ENCODE assay signal across 17 mouse cellular contexts in genomic region chr10:126113106-126113505, GRCm38 (mm10).
"Had no signal": no experiment of that assay in that cellular context is flagged by ENCODE, and none has a peak within 500 bp of the region (broad histone marks: within the 10 kb centered on the region; RNA-seq: fewer than 3 reads in every experiment).

No protein-coding gene starts in this region.

- H3K4me1 ChIP-seq: lung, embryonic 15.5 days; megakaryocyte, embryonic 14.5 days; midbrain, embryonic 13.5 days; midbrain, embryonic 15.5 days; neural tube, embryonic 12.5 days; stomach, embryonic 15.5 days had no signal

- H3K27ac ChIP-seq: lung, embryonic 15.5 days; macrophage; midbrain, embryonic 13.5 days; midbrain, embryonic 15.5 days; neural tube, embryonic 12.5 days; stomach, embryonic 15.5 days; stomach, postnatal 0 days had no signal

- H3K4me2 ChIP-seq: lung, embryonic 15.5 days; midbrain, embryonic 11.5 days; midbrain, embryonic 13.5 days; midbrain, embryonic 15.5 days; neural tube, embryonic 12.5 days; stomach, embryonic 15.5 days had no signal

- DNase-seq: lung, adult 2 months; lung, postnatal 14 days; lung, postnatal 36 days; right cerebral cortex, postnatal 14 days; thymus, adult 2 months; thymus, postnatal 25 days; thymus, postnatal 4 days had no signal

- ATAC-seq: lung, postnatal 0 days; midbrain, embryonic 13.5 days; midbrain, embryonic 15.5 days had no signal

- H3K9ac ChIP-seq: lung, embryonic 15.5 days; midbrain, embryonic 13.5 days; midbrain, embryonic 15.5 days; neural tube, embryonic 12.5 days; stomach, embryonic 15.5 days had no signal

- H3K4me3 ChIP-seq: lung, embryonic 15.5 days; megakaryocyte, embryonic 14.5 days; midbrain, embryonic 13.5 days; midbrain, embryonic 15.5 days; neural tube, embryonic 12.5 days; stomach, embryonic 15.5 days had no signal

- H3K9me3 ChIP-seq: lung, embryonic 15.5 days; midbrain, embryonic 13.5 days; midbrain, embryonic 15.5 days; neural tube, embryonic 12.5 days; stomach, embryonic 15.5 days had no signal

- H3K36me3 ChIP-seq: lung, embryonic 15.5 days; midbrain, embryonic 13.5 days; midbrain, embryonic 15.5 days; neural tube, embryonic 12.5 days; stomach, embryonic 15.5 days had no signal

- H3K27me3 ChIP-seq: lung, embryonic 15.5 days; megakaryocyte, embryonic 14.5 days; midbrain, embryonic 13.5 days; midbrain, embryonic 15.5 days; neural tube, embryonic 12.5 days; stomach, embryonic 15.5 days had no signal
